Mouse (Mus musculus): ENCODE measurements at regions not wholly inside any gene's neighbourhood (a gene's known extent, or its start where the extent isn't known, plus 50 kb on each side); places are given as distances from the start of the nearest gene placed in this dataset.

DNA sequence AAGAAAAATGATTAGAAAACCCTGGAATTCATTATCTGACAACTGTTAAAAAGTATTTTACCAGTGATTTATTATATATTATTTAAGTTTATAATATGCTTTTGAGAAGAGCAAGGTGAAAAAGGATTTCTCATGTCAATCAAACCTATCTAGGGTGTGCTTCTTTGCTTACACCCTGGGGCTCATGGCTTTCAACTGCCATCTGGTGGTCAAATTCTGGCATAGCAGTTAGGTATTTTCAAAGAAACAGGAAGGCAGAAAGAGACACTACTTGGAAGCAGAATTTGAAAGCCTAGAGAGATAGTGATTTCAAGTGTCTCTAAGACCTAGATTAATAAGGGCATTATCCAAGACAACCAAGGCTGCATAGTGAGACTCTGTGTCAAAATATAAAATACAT is 167.8 kb upstream of the Amot start:
- H3K9ac ChIP-seq (ENCODE audit: low read length): no peak overlapping the region
- H3K4me1 ChIP-seq (ENCODE audit: control insufficient read depth, insufficient read depth, low read length): no peaks in the 10 kb centered on the region
- no peaks in the 10 kb centered on the region for H3K27me3 ChIP-seq (ENCODE audit: control insufficient read depth, insufficient read depth, low read length)
- no peaks in the 10 kb centered on the region for H3K36me3 ChIP-seq (ENCODE audit: control insufficient read depth, insufficient read depth, low read length)
- H3K27ac ChIP-seq (replicated peaks; ENCODE audit: low read depth, low read length): no peak overlapping the region
- H3K9me3 ChIP-seq (ENCODE audit: control insufficient read depth, low read length): no peaks in the 10 kb centered on the region
- ATAC-seq (ENCODE audit: insufficient number of reproducible peaks, low FRiP score, low TSS enrichment, low read depth) (no peak), DNase-seq (ENCODE audit: low spot score) (peak; percentile 21)
- H3K4me3 ChIP-seq (ENCODE audit: low read depth, low read length): no peak overlapping the region
- H3K4me2 ChIP-seq (ENCODE audit: low read depth, severe bottlenecking): no peak overlapping the region

DNA sequence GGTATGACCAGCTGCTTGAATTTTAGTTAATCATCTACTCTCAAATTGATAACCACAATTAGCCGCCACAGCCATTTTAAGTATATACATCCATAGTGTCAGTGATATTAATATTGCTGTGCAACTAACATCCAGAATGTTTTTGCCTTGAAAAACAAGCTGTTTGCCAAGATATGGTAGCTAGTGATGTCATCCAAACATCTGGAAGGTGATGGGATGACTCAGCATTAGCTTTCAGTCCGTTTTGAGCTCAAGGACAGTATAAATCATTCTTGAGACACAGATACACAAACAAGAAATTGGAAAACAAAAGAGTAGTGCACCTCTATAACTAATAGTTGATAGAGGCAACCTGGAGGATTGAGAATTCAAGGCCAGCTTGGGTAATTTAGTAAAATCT is 146.7 kb upstream of the Amot start:
- DNase-seq (ENCODE audit: low spot score): no peak

DNA sequence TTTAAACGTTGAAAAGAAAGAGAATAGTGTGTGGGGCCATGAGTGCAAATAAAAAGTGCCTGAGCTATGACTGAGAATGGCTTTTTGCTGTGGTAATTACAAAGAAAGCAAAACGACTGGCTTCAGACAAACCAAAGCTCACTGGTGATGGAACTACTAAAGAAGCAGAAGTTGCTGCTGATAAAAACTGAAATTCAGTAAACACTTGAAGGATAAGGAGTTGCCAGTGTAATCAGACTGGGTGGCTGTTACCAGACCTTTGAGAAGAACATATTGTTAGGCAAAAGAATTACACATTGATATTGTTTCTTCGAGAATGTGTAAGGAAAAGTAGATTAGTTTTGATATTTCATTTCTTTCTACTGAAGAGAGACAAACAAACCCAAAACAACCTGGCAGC is 114.7 kb upstream of the Amot start:
- H3K9ac ChIP-seq (ENCODE audit: low read length): no peak overlapping the region
- 65% methylated on average over 3 of the region's 3 CpGs for WGBS
- H3K4me1 ChIP-seq (ENCODE audit: control insufficient read depth, insufficient read depth, low read length): no peaks in the 10 kb centered on the region
- ATAC-seq (ENCODE audit: insufficient number of reproducible peaks, low FRiP score, low TSS enrichment, low read depth): no peak
- DNase-seq (ENCODE audit: low spot score): no peak
- H3K9me3 ChIP-seq (ENCODE audit: control insufficient read depth, low read length): no peaks in the 10 kb centered on the region
- H3K27me3 ChIP-seq (ENCODE audit: control insufficient read depth, insufficient read depth, low read length): no peaks in the 10 kb centered on the region
- H3K4me2 ChIP-seq (ENCODE audit: low read depth, severe bottlenecking): no peak overlapping the region
- H3K27ac ChIP-seq (replicated peaks; ENCODE audit: low read depth, low read length): no peak overlapping the region
- H3K36me3 ChIP-seq (ENCODE audit: control insufficient read depth, insufficient read depth, low read length): no peaks in the 10 kb centered on the region
- H3K4me3 ChIP-seq (ENCODE audit: low read depth, low read length): no peak overlapping the region

More for the DNA sequence above, 146.7 kb upstream of the Amot start:
- Histone ChIP-seq H3K27ac (replicated peaks; ENCODE audit: low read depth, low read length) (no peak overlapping the region), H3K9ac (ENCODE audit: low read length) (no peak overlapping the region), H3K9me3 (ENCODE audit: control insufficient read depth, low read length) (no peaks in the 10 kb centered on the region), H3K4me3 (ENCODE audit: low read depth, low read length) (no peak overlapping the region), H3K27me3 (ENCODE audit: control insufficient read depth, insufficient read depth, low read length) (no peaks in the 10 kb centered on the region), H3K4me1 (ENCODE audit: control insufficient read depth, insufficient read depth, low read length) (no peaks in the 10 kb centered on the region), H3K4me2 (ENCODE audit: low read depth, severe bottlenecking) (no peak overlapping the region), H3K36me3 (ENCODE audit: control insufficient read depth, insufficient read depth, low read length) (no peaks in the 10 kb centered on the region)
- WGBS: 71% methylated on average over 2 of the region's 2 CpGs
- ATAC-seq (ENCODE audit: insufficient number of reproducible peaks, low FRiP score, low TSS enrichment, low read depth): no peak

DNA sequence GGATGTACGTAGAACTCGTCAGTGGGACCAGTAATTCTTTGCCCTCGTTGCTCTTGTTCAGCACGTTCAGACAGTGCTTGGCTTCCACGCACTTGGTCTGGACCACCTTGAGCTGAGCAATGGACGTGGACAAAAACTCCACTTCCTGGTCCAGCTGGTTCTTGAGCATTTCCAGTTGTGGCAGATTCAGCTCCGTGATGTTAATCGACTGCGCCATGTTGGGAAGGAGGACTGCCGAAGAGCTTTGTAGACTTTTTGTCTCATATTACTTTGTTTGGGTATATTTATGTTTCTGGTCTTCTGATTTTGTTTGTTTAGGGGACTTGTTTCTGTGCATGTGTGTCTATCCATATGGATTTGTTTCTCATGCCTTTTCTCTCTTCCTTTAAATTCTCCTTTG is 97.1 kb upstream of the Amot start:
- Histone ChIP-seq H3K36me3 (ENCODE audit: control insufficient read depth, insufficient read depth, low read length) (no peaks in the 10 kb centered on the region), H3K27me3 (ENCODE audit: control insufficient read depth, insufficient read depth, low read length) (no peaks in the 10 kb centered on the region), H3K27ac (replicated peaks; ENCODE audit: low read depth, low read length) (no peak overlapping the region), H3K4me2 (ENCODE audit: low read depth, severe bottlenecking) (no peak overlapping the region), H3K9ac (ENCODE audit: low read length) (no peak overlapping the region), H3K9me3 (ENCODE audit: control insufficient read depth, low read length) (no peaks in the 10 kb centered on the region), H3K4me1 (ENCODE audit: control insufficient read depth, insufficient read depth, low read length) (no peaks in the 10 kb centered on the region), H3K4me3 (ENCODE audit: low read depth, low read length) (no peak overlapping the region)
- 93% methylated on average over 10 of the region's 10 CpGs for WGBS
- ATAC-seq (ENCODE audit: insufficient number of reproducible peaks, low FRiP score, low TSS enrichment, low read depth) (no peak), DNase-seq (ENCODE audit: low spot score) (no peak)

DNA sequence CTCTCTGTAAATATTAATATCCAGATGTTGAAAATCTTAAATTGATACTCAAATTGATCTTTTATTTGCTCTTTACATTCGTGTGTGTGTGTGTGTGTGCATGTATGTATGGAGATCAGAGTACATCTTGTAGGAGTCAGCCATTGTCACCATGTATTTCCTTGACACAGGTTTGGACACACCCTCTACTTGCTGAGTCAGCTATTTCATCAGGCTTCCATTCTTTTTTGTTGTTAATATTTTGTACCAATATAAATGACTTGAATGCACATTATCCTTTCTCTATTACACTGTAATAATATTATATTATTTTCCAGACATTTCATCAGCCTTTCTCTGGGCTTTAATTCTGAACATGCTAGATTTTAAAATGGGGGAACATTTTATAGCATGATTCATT is 85.8 kb upstream of the Amot start:
- DNase-seq (ENCODE audit: low spot score): no peak
- H3K4me1 ChIP-seq (ENCODE audit: control insufficient read depth, insufficient read depth, low read length): no peaks in the 10 kb centered on the region
- no peaks in the 10 kb centered on the region for H3K36me3 ChIP-seq (ENCODE audit: control insufficient read depth, insufficient read depth, low read length)
- ATAC-seq (ENCODE audit: insufficient number of reproducible peaks, low FRiP score, low TSS enrichment, low read depth): no peak
- no peaks in the 10 kb centered on the region for H3K9me3 ChIP-seq (ENCODE audit: control insufficient read depth, low read length)
- H3K4me3 ChIP-seq (ENCODE audit: low read depth, low read length): no peak overlapping the region
- no peak overlapping the region for H3K27ac ChIP-seq (replicated peaks; ENCODE audit: low read depth, low read length)
- WGBS: 71% methylated on average over 1 of the region's 1 CpGs
- no peak overlapping the region for H3K9ac ChIP-seq (ENCODE audit: low read length)
- H3K4me2 ChIP-seq (ENCODE audit: low read depth, severe bottlenecking): no peak overlapping the region
- no peaks in the 10 kb centered on the region for H3K27me3 ChIP-seq (ENCODE audit: control insufficient read depth, insufficient read depth, low read length)

DNA sequence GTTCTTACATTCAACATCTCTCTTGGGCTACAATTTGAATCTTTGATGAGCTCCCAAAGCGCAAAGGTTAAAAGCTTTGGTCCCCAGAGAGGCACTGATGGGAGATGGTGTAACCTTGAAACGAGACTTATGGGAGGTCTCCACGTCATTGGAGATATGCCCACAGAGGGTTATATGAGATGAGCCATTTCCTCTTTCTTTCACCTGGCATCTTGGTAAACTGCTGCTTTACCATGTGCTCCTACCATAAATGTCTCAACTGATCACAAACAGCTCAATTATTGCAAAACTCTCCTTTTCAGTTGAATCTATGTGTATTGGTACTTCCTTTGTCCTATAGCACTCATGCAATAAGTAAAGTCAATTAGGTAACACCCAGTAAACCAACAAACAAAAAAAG is 62.5 kb upstream of the Amot start:
- 76% methylated on average over 3 of the region's 3 CpGs for WGBS
- Histone ChIP-seq H3K4me2 (ENCODE audit: low read depth, severe bottlenecking) (no peak overlapping the region), H3K27me3 (ENCODE audit: control insufficient read depth, insufficient read depth, low read length) (no peaks in the 10 kb centered on the region), H3K27ac (replicated peaks; ENCODE audit: low read depth, low read length) (no peak overlapping the region), H3K9me3 (ENCODE audit: control insufficient read depth, low read length) (no peaks in the 10 kb centered on the region), H3K4me3 (ENCODE audit: low read depth, low read length) (no peak overlapping the region), H3K4me1 (ENCODE audit: control insufficient read depth, insufficient read depth, low read length) (no peaks in the 10 kb centered on the region), H3K36me3 (ENCODE audit: control insufficient read depth, insufficient read depth, low read length) (no peaks in the 10 kb centered on the region), H3K9ac (ENCODE audit: low read length) (no peak overlapping the region)
- DNase-seq (ENCODE audit: low spot score): no peak
- ATAC-seq (ENCODE audit: insufficient number of reproducible peaks, low FRiP score, low TSS enrichment, low read depth): no peak

DNA sequence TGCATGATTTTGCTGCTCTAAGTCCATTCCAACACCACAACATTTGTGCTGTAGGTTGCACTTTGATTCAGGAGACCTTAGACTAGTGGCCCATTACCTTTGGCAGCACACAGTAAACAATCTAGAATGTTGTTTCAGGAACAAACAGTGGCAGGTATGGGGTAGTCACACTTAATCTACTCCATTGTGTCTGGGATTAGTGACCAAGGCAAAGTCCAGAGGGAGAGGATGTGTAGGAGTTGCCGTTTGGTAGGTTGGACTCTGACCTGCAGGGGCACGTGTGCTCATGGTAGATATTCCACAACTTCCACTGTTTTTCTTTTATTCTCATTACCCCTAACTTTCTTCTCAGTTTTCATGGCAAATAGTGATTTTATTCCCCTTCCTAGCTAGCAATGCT is 62.1 kb upstream of the Amot start:
- Histone ChIP-seq H3K4me1 (ENCODE audit: control insufficient read depth, insufficient read depth, low read length) (no peaks in the 10 kb centered on the region), H3K9me3 (ENCODE audit: control insufficient read depth, low read length) (no peaks in the 10 kb centered on the region), H3K9ac (ENCODE audit: low read length) (no peak overlapping the region), H3K27me3 (ENCODE audit: control insufficient read depth, insufficient read depth, low read length) (no peaks in the 10 kb centered on the region), H3K27ac (replicated peaks; ENCODE audit: low read depth, low read length) (no peak overlapping the region), H3K4me3 (ENCODE audit: low read depth, low read length) (no peak overlapping the region), H3K36me3 (ENCODE audit: control insufficient read depth, insufficient read depth, low read length) (no peaks in the 10 kb centered on the region), H3K4me2 (ENCODE audit: low read depth, severe bottlenecking) (no peak overlapping the region)
- no peak for DNase-seq (ENCODE audit: low spot score)
- WGBS: 86% methylated on average over 2 of the region's 2 CpGs
- ATAC-seq (ENCODE audit: insufficient number of reproducible peaks, low FRiP score, low TSS enrichment, low read depth): no peak

DNA sequence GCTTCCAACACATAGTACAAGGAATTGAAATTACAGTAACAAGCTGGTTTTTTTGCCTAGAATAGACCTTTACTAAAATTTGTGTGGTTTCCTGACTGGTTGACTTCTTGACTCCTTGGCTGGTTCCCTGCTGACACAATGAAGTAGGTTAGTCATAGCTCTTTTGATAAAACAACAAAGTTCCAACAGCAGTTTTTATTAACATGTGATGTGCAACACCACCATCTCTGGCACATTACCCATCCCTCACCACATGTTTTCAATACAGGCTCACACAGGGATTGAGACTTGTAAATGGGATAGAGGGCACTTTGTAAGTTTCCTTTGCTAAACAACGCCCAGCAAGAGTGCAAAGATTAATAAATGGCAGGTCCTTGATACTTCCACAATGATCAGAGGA is 53.9 kb upstream of the Amot start:
- no peak for DNase-seq (ENCODE audit: low spot score)
- H3K4me2 ChIP-seq (ENCODE audit: low read depth, severe bottlenecking): no peak overlapping the region
- no peaks in the 10 kb centered on the region for H3K9me3 ChIP-seq (ENCODE audit: control insufficient read depth, low read length)
- H3K4me1 ChIP-seq (ENCODE audit: control insufficient read depth, insufficient read depth, low read length): no peaks in the 10 kb centered on the region
- H3K4me3 ChIP-seq (ENCODE audit: low read depth, low read length): no peak overlapping the region
- 90% methylated on average over 1 of the region's 1 CpGs for WGBS
- no peaks in the 10 kb centered on the region for H3K27me3 ChIP-seq (ENCODE audit: control insufficient read depth, insufficient read depth, low read length)
- no peak overlapping the region for H3K9ac ChIP-seq (ENCODE audit: low read length)
- H3K36me3 ChIP-seq (ENCODE audit: control insufficient read depth, insufficient read depth, low read length): no peaks in the 10 kb centered on the region
- H3K27ac ChIP-seq (replicated peaks; ENCODE audit: low read depth, low read length): no peak overlapping the region
- no peak for ATAC-seq (ENCODE audit: insufficient number of reproducible peaks, low FRiP score, low TSS enrichment, low read depth)

Data from limb, embryonic 11.5 days (tissue).